18 mouse cellular contexts compared by ENCODE assay signal in genomic region chr1:160786571-160786970, GRCm38 (mm10).
"Had no signal": no experiment of that assay in that cellular context is flagged by ENCODE, and none has a peak within 500 bp of the region (broad histone marks: within the 10 kb centered on the region; RNA-seq: fewer than 3 reads in every experiment).

No protein-coding gene starts in this region.

- H3K4me3 ChIP-seq: limb, embryonic 12.5 days; limb, embryonic 15.5 days; liver, embryonic 13.5 days; neural tube, embryonic 12.5 days; neural tube, embryonic 15.5 days had no signal

- H3K9ac ChIP-seq: limb, embryonic 12.5 days; limb, embryonic 15.5 days; liver, embryonic 13.5 days; neural tube, embryonic 12.5 days; neural tube, embryonic 15.5 days had no signal

- H3K4me2 ChIP-seq: limb, embryonic 12.5 days; limb, embryonic 15.5 days; midbrain, embryonic 11.5 days; neural tube, embryonic 12.5 days; neural tube, embryonic 15.5 days had no signal

- H3K9me3 ChIP-seq: limb, embryonic 12.5 days; limb, embryonic 15.5 days; liver, embryonic 13.5 days; neural tube, embryonic 12.5 days; neural tube, embryonic 15.5 days had no signal

- H3K36me3 ChIP-seq: limb, embryonic 12.5 days; limb, embryonic 15.5 days; neural tube, embryonic 12.5 days; neural tube, embryonic 15.5 days had no signal

- DNase-seq: kidney, postnatal 25 days; left cerebral cortex, postnatal 4 days; liver, embryonic 13.5 days; lung, adult 2 months; lung, postnatal 14 days; lung, postnatal 4 days; midbrain, embryonic 14.5 days; right cerebral cortex, adult 18-20 months; right cerebral cortex, postnatal 14 days; right cerebral cortex, postnatal 4 days; thymus, adult 2 months; thymus, postnatal 25 days had no signal

- H3K27me3 ChIP-seq: limb, embryonic 12.5 days; limb, embryonic 15.5 days; liver, embryonic 13.5 days; neural tube, embryonic 12.5 days; neural tube, embryonic 15.5 days had no signal

- H3K4me1 ChIP-seq: limb, embryonic 15.5 days had no signal

- H3K27ac ChIP-seq: limb, embryonic 12.5 days; limb, embryonic 15.5 days; neural tube, embryonic 12.5 days; neural tube, embryonic 15.5 days; stomach, postnatal 0 days had no signal
